Mouse (Mus musculus): ENCODE data around the gene Art5.

GRCm38 (mm10) chr7:102108206-102108605 is 1.1 kb downstream of the Art5 start:
- TF ChIP-seq ZNF384 (IDR thresholded peaks at IDR 0.05; ENCODE audit: low read depth, low read length) (no peak), ZC3H11A (IDR thresholded peaks at IDR 0.05; ENCODE audit: borderline replicate concordance, low read depth, low read length) (no peak)

Measured in ES-E14 (cell line).